In genomic region chr5:111028952-111029351, GRCm38 (mm10) we compare ENCODE assay signal across 25 mouse cellular contexts.
DNase-seq lines count a peak whose midpoint lies in the region; ATAC-seq and TF ChIP-seq lines count a peak whose summit lies in the region.
"Had no signal": no experiment of that assay in that cellular context is flagged by ENCODE, and none has a peak within 500 bp of the region (broad histone marks: within the 10 kb centered on the region; RNA-seq: fewer than 3 reads in every experiment).

No protein-coding gene starts in this region.

- TF ChIP-seq CTCF in layer of hippocampus, adult 2 months (conservative IDR thresholded peaks at IDR 0.05) = no peak

- no peaks in the 10 kb centered on the region for H3K27me3 ChIP-seq in heart, embryonic 15.5 days
- H3K27me3 ChIP-seq: embryonic facial prominence, embryonic 12.5 days; Patski had no signal

- no peak overlapping the region for H3K9ac ChIP-seq in heart, embryonic 15.5 days
- H3K9ac ChIP-seq: embryonic facial prominence, embryonic 12.5 days; lung, embryonic 14.5 days had no signal

- DNase-seq in heart, adult 9 months (ENCODE audit: low spot score in 2 of 2) = no peak
- DNase-seq in brain, adult 2 months (ENCODE audit: low read depth, low spot score) = peak; percentile 49
- peak; percentile 41 to 57 for DNase-seq in layer of hippocampus, adult 2 months (ENCODE audit: low spot score in 2 of 2)
- DNase-seq in right cerebral cortex, adult 18-20 months = peak; percentile 12
- DNase-seq in cerebellum, adult 18-20 months = no peak
- DNase-seq in kidney, postnatal 25 days = no peak
- no peak for DNase-seq in heart, adult 8-10 months (ENCODE audit: low spot score)
- DNase-seq: adrenal gland, postnatal 25 days; cerebellum, adult 9-10 months; gastrocnemius, adult 2 months; heart, adult 2 months; heart, postnatal 14 days; kidney, adult 11 months; kidney, postnatal 14 days; lung, embryonic 14.5 days; thymus, postnatal 14 days had no signal

- no peaks in the 10 kb centered on the region for H3K36me3 ChIP-seq in heart, embryonic 15.5 days
- H3K36me3 ChIP-seq: embryonic facial prominence, embryonic 12.5 days had no signal

- WGBS in heart, embryonic 15.5 days = 82% methylated on average over 9 of the region's 9 CpGs

- 0 out of 2 replicates have a peak overlapping the region, but pooled peaks have one; percentile 8 for H3K27ac ChIP-seq in heart, embryonic 15.5 days
- no peak overlapping the region for H3K27ac ChIP-seq in layer of hippocampus, adult 2 months
- H3K27ac ChIP-seq: embryonic facial prominence, embryonic 12.5 days; gastrocnemius, adult 2 months; heart, adult 2 months; hindbrain, postnatal 0 days; macrophage; stomach, postnatal 0 days had no signal

- H3K4me1 ChIP-seq in heart, embryonic 15.5 days (replicated peaks) = peaks cover 25% of the 10 kb centered on the region

- H3K4me2 ChIP-seq in heart, embryonic 15.5 days = no peak overlapping the region
- H3K4me2 ChIP-seq: embryonic facial prominence, embryonic 12.5 days; liver, embryonic 11.5 days; lung, embryonic 14.5 days; midbrain, embryonic 11.5 days had no signal

- no peaks in the 10 kb centered on the region for H3K9me3 ChIP-seq in heart, embryonic 15.5 days (replicated peaks)
- H3K9me3 ChIP-seq: embryonic facial prominence, embryonic 12.5 days had no signal

- no peak overlapping the region for H3K4me3 ChIP-seq in heart, embryonic 15.5 days
- H3K4me3 ChIP-seq in layer of hippocampus, adult 2 months = no peak overlapping the region
- H3K4me3 ChIP-seq: embryonic facial prominence, embryonic 12.5 days; gastrocnemius, adult 2 months; heart, adult 2 months had no signal

- no peak for ATAC-seq in heart, embryonic 15.5 days (replicated peaks; ENCODE audit: insufficient number of reproducible peaks, insufficient read depth, low FRiP score, low read depth)
- ATAC-seq: activated CD4-positive, CD25-positive, alpha-beta regulatory T cell, adult 4 months; hindbrain, postnatal 0 days; Patski had no signal

Comparison
In these comparisons a context has a peak if more than half of its experiments do, and no peak if none do; other contexts are left out.
1. DNase-seq: peak in brain, adult 2 months (single experiment), layer of hippocampus, adult 2 months (2 of 2) and right cerebral cortex, adult 18-20 months (single experiment); none in heart, adult 9 months (0 of 2), cerebellum, adult 18-20 months (0 of 2), kidney, postnatal 25 days (0 of 2) and heart, adult 8-10 months (single experiment).